Mouse (Mus musculus) G1E-ER4 (cell line): ENCODE data around the gene Sdf4. TPM values are rescaled to one million over a fixed set of nuclear protein-coding genes. Genes with fewer than 3 reads are reported as not detected.

Experiments
- GATA1 ChIP-seq: IDR thresholded peaks from one replicate; pipeline ENCODE4 v1.8.0; 2012; ENCODE audit warnings: low read length, inconsistent platforms
- polyA plus RNA-seq: library from polyadenylated mRNA; stranded (reverse); fragments of >175 nt; gene quantifications from 2 replicates; pipeline ENCODE4 v1.2.3, GENCODE M21; 2012

The Sdf4 gene
- 44.4 and 58.7 TPM in 2 replicates for polyA plus RNA-seq

DNA sequence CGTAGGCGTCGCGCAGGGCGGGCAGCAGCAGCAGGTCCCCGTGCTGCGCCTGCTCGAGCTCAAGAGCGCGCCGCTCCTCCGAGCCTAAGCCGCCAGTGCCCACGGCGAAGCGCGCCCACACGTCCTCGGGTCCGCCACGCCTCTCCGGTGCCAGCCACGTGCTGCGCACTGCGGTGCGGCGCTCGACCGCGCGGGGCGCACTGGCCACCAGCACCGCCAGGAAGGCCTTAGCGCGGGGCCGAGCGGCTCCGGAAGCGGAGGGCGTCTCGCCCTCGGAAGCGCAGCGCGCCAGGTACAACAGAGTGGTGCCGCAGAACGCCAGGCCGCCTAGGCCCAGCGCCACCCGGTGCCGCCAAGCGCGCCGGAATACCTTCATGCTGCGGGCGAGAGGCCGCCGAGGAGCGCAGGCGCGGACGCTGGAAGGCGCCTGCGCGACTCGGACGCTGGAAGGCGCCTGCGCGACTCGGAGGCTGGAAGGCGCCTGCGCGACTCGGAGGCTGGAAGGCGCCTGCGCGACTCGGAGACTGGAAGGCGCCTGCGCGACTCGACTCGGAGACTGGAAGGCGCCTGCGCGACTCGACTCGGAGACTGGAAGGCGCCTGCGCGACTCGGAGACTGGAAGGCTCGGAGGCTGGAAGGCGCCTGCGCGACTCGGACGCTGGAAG, at the start of gene Sdf4, which contains the start of gene B3galt6:
Sdf4 (plus strand) TSS at position 632 of the 665 bp plus-strand sequence.
B3galt6 (minus strand) TSS at position 409 of the 665 bp plus-strand sequence.
- TF ChIP-seq GATA1: no peak

DNA sequence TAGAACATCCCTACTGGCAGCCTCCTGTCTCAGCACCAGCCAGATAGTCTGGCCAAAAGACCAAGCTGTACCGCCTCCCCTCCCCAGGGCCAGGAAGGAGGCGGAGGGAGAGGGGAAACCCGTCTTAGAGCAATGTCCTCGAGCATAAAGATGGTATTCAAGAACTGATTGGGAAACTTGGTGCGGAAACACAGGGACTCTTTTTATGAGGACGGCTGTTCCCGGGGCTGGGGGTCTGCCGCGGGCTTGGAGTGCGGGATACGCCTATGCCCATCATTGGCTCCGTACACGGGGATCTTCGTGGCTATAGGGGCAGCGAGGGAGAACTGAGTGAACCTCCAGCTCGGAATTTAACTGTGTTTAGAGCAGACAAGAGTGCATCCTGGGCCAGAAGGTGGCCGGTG, 49.6 kb upstream of the Sdf4 start:
- TF ChIP-seq GATA1: no peak

DNA sequence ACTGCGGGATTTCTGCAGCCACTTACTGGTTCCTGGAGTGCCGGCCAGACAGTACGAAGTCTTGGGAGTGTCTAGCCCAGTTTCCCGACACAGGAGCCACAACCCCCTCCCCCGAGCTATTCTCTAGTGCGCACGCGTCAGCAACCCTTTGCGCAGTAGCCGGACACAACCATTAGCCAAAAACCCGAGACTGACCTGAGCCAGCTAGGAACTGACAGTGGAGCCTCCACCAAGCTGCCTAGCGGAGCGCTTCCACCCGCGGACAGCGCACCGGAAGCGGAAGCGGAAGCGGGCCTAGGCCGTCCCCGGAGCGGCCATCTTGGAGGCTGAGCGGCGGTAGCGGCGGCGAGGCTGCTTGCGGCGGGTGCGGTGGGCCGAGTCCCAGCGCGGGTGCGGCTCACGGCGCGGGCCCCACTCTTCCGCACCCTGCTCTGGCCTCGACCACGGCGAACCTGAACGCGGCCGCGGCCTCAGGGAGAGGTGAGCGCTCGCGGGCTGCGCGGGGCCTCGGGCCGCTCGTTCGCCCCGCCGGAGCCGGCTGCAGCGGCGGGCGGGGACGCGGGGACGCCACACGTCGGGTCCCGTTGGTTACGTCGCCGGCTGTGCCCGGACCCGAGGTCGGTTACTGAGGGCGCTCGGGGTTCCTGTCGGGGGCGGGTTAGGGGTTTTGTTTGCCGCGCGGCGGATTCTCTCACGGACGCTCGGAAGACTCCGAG, 49.0 kb upstream of the Sdf4 start, which contains the start of gene Ube2j2:
Ube2j2 (plus strand) TSS at position 298 of the 716 bp plus-strand sequence.
- no peak for TF ChIP-seq GATA1

DNA sequence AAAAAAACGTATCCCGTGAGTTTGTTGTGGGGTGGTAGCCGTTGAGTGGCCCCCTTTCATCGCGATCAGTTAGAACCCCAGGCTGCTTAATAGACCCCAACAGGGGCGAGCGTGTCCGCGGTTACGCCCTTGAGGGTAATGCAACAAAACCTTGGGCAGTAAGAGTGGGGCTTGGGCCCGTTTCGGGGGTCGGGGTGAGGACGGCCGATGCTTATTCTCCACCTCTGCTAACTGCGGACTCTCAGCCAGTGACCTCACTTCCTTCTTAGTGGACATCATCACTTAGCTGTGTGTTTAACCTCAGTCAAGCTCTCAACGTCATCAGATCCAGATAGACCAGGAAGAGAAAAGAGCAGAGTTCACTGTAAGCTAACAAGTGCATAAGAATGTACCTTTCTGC, 48.4 kb upstream of the Sdf4 start:
- TF ChIP-seq GATA1: no peak

DNA sequence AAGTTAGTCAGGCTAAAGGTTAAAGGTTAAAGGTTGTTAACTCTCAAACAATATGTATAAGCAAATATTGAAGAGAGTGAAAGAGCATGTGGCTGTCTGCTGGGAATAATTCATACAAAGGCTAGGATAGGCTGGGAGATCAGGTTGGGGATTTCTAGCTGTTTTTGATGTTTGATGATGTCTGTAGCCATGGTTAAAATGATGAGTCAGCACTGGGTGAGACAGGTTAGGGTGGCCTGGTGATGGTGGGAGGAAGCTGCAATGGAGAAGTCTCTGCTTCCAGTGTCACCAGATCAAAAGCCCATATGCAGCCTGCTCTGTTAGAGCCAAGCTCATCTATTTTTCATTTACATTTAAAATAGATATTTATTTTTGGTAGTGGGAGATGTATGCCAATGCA, 45.6 kb upstream of the Sdf4 start:
- no peak for TF ChIP-seq GATA1

DNA sequence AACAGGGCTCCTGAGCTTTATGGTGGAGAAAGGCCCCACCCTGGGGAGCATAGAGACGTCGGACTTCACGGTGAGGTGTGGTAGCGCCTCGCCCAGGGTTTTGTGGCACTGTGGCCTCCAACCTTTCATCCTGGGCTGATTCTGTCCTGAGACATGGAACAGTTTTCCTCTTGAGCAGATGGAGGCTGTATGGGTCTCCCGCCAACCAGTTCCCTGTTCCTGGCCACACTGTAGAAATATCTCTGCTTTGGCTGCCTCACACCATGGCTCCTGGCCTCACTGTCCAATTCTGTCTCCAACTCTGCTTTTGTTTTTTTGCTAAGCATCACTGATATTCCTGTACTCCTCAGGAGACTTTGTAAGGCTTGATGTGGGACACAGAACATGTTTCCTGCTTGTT, 37.2 kb upstream of the Sdf4 start:
- TF ChIP-seq GATA1: no peak

DNA sequence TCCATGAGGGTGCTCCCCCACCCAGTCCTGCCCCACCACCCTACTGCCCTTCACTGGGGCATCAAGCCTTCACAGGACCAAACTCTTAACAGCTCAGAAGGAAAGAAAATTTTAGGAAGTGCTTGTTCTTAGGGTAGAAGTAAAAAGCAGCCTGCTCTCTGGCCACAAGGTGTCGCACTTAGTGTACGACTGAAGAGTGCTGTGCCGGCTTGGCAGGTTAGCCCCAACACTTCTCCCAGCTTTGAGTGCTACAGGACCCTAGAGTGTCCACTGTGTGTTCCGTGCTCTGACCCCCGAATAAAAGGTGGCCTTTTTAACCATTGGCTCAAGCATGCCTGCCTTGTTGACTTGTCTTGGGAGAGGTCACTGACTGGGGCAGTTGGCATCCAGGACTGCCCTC, 33.4 kb upstream of the Sdf4 start:
- TF ChIP-seq GATA1: no peak

DNA sequence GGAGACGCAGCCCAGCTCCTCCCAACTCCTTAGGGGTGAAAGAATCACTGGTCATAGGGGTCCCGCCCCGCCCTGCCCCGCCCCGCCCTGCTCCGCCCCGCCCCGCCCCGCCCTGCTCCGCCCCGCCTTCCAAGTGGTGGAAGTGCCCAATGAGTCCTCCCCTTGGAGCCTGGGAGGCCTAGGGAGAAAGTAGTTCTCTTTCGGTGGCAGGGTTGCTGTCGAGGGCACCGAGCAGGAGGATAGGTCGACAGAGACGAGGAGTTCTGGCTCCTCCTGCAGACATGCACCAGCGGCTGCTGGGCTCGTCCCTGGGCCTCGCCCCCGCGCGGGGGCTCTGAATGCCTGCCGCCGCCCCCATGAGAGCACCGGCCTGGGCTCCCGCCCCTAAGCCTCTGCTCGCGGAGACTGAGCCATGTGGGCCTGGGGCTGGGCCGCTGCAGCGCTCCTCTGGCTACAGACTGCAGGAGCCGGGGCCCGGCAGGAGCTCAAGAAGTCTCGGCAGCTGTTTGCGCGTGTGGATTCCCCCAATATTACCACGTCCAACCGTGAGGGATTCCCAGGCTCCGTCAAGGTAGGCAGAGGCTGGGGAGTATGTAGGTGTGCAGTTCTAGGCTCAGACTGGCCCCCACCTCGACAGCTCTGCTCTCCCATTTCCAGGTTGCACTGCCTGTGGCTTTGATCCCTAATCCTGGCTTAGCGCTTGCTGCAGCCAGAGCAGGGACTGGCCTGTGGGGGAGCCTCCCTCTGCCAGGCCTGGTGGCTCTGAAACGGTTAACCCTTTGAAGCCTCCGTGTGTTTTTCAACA, 30.3 kb upstream of the Sdf4 start, which contains the start of gene C1qtnf12:
C1qtnf12 (plus strand) TSS at position 152 of the 805 bp plus-strand sequence.
- no peak for TF ChIP-seq GATA1

DNA sequence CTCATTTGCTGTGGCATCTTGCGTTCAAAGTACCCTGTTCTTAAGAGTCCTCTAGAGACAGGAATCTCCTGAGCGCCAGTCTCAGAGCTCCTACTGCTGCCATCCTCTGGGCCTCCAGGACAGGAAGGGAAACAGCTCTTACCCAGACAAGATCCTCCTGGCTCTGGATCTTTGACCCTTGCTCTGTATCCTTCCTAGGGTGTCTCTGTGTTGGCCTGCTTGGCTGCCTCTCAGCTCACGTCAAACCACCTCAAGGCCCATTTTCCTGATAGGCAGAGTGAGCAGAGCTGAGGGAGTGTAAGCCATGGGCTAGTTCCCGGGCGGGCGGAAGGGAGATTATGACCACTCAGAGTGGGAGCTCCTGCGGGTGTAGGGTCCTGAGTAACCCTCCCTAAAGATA, 29.6 kb upstream of the Sdf4 start:
- no peak for TF ChIP-seq GATA1

DNA sequence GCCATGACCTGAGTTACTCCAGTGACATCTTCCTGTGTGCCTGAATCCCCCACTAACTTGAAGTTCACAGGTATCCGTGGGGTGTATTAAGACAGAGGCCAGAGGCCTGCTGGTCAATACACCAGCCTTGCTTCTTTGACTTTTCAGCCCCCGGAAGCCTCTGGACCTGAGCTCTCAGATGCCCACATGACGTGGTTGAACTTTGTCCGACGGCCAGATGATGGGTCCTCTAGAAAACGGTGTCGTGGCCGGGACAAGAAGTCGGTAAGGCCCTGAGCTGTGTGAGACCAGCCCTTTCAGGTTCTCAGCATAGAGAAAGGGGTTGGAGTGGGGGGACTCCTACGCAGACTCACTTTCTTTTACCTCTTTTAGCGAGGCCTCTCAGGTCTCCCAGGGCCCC, 28.3 kb upstream of the Sdf4 start:
- no peak for TF ChIP-seq GATA1

DNA sequence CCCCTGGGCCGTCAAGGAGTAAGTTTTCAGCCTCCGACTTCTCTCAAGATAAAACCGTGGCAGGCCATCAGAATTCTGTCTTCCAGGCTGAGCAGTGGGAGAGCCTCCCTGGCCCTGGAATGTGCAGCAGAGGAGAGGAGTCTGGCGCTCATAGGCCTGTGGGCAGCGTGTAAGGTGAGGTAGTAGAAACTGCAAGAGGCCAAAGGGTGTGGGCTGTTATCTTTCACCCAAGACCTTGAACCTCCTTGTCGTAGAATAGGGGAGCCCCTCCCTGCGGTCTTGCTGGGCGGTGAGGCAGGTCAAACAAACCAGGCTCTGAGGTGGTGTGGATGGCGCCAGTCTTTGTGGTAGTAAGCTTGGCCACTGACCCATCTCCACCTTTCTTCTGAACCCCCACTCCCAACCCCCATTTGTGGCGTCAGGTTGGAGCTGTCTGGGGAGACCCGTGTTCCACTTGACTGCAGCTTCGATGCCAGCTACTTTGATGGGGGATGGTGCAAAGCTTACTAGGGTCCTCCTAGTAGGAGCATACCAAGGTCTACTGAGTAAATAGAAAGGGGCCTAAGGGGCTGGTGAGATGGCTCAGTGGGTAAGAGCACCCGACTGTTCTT, 23.5 kb upstream of the Sdf4 start:
- no peak for TF ChIP-seq GATA1

DNA sequence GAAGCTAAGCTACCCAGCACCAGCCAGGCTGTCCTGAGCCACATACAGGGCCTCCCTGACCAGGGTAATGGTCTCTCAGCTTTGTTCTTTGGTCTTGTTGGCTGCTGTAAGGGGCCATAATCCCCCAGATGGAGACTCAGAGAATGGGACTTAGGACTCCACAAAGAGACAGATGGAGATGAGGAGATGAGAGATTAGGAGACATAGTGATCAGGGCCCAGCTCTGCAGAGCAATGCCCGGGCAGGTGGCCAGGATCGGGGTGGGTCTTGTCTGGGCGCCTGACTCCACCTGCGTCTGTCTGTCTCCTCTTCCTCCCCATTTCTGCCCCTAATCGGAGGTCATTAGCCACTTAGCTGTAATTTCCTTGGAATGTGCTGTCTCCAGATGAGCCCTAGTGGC, 22.4 kb upstream of the Sdf4 start:
- TF ChIP-seq GATA1: no peak

DNA sequence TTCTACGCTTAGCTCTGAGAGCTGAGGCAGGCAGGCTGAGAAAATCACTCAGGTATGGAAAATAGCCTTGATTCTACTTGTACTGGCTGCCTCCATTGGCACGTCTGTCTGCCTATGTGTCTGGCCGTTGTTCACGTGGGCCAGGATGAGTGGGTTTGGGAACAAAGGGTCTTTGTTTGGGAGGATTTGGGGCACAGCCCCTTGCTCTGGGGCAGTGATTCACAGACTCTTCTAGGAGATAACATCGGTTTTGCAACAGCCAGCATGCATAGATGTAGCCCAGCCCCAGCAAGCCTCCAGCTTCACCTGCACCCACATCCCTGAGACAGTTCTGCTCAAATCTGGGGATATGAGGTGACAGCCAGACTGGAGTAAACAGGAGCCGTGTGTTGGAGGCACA, 20.0 kb upstream of the Sdf4 start:
- TF ChIP-seq GATA1: no peak

DNA sequence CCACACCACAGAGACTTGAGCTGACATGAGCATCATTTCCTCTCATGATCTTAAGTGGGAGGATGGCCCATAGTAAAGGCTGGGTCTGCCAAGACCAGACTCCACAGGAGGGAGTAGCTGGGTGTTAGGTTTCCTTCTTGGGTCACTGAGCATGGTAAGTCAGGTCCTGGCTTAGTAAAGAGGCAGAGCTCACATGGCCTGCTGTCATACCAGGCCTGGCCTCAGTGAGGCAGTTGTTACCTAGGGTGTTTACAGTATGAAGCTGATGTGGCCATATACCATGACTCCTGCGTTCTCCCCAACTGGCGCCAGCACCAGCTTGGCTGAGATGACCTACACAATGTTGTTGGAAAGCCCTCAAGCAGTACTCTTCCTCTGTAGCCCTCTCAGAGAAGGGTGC, 19.4 kb upstream of the Sdf4 start:
- TF ChIP-seq GATA1: no peak

DNA sequence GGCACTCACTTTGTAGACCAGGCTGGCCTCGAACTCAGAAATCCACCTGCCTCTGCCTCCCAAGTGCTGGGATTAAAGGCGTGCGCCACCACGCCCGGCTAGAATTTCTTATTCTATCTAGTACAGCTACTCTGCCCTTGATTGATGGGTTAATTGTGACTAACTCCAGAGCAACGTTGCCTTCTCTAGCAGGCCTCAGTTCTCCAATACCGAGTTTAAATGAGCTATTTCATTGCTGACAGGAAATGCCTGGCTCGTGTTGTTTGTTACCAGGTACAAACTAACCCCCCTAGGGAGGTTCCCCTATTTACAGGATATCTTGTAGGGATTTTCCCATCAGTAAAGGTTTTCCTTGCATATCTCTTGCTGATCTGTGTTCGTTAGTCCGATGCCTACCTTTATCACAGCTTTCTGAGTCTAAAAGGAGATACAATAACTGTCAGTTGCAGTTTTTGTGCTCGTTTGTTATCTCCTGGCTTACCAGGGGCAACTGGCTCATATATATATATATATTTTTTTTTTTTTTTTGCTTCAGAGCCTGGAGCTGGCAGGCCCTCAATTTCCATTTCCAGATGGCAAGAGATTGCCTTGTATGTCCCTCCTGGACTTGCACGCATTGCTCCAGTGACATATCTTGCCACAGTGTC, 11.1 kb upstream of the Sdf4 start:
- no peak for TF ChIP-seq GATA1

DNA sequence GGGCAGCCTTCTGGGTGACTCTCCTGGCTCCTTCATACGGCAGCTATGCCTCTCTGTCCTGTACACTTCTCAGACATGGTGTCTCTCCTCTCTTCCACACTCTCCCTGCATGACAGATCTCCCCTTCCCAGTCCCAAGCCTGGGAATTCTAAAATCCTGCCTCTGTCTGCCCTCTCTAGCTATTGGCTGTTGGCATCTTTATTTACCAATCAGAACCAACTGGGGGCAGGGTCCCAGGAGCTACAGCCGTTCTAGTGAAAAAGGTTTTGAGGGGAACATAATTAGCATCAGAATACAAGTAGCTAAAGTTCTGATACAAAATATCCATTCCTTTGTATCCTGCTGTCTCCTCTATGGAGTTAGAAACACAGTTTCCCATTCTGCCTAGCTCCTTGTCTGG, 8.9 kb upstream of the Sdf4 start:
- TF ChIP-seq GATA1: no peak
